Mouse (Mus musculus): ENCODE data around the gene Pon3. TPM values are rescaled to one million over a fixed set of nuclear protein-coding genes. Genes with fewer than 3 reads are reported as not detected.
"Not testable (repeated sequence)": the region's sequence is repeated elsewhere in the genome, so short reads cannot be mapped to it uniquely, and the experiment has no call there.

The Pon3 gene
- polyA plus RNA-seq, 1 experiment from 2014 or later = 8.5 TPM

- no peak overlapping the region for H3K4me2 ChIP-seq (replicated peaks)
- H3K4me1 ChIP-seq (replicated peaks; ENCODE audit: control insufficient read depth, insufficient read depth, low read length) = no peaks in the 10 kb centered on the region
- 93% methylated on average over 1 of the region's 1 CpGs for WGBS
- no peak overlapping the region for H3K9ac ChIP-seq
- DNase-seq (ENCODE audit: low spot score) = no peak
- no peak for ATAC-seq (ENCODE audit: low FRiP score)
- no peaks in the 10 kb centered on the region for H3K27me3 ChIP-seq (ENCODE audit: control insufficient read depth, insufficient read depth, low read length)
- no peaks in the 10 kb centered on the region for H3K9me3 ChIP-seq (ENCODE audit: control insufficient read depth, low read length)
- no peak overlapping the region for H3K27ac ChIP-seq
- H3K36me3 ChIP-seq (replicated peaks; ENCODE audit: control insufficient read depth, insufficient read depth) = no peaks in the 10 kb centered on the region
- no peak overlapping the region for H3K4me3 ChIP-seq (replicated peaks; ENCODE audit: low read length)
Measured at GRCm38 (mm10) chr6:5233812-5234211, 22.3 kb downstream of the Pon3 start.

- Histone ChIP-seq H3K9me3 (ENCODE audit: control insufficient read depth, low read length) (no peaks in the 10 kb centered on the region), H3K9ac (no peak overlapping the region), H3K4me3 (replicated peaks; ENCODE audit: low read length) (no peak overlapping the region), H3K4me2 (replicated peaks) (no peak overlapping the region), H3K36me3 (replicated peaks; ENCODE audit: control insufficient read depth, insufficient read depth) (no peaks in the 10 kb centered on the region), H3K27me3 (ENCODE audit: control insufficient read depth, insufficient read depth, low read length) (no peaks in the 10 kb centered on the region), H3K27ac (no peak overlapping the region), H3K4me1 (replicated peaks; ENCODE audit: control insufficient read depth, insufficient read depth, low read length) (no peaks in the 10 kb centered on the region)
- WGBS = 90% methylated on average over 4 of the region's 4 CpGs
- ATAC-seq (ENCODE audit: low FRiP score) = no peak
- no peak for DNase-seq (ENCODE audit: low spot score)
Measured at GRCm38 (mm10) chr6:5232022-5232421, 24.1 kb downstream of the Pon3 start.

- H3K27ac ChIP-seq = no peak overlapping the region
- no peaks in the 10 kb centered on the region for H3K9me3 ChIP-seq (ENCODE audit: control insufficient read depth, low read length)
- ATAC-seq (ENCODE audit: low FRiP score) = no peak
- no peak overlapping the region for H3K9ac ChIP-seq
- 91% methylated on average over 5 of the region's 5 CpGs for WGBS
- no peaks in the 10 kb centered on the region for H3K27me3 ChIP-seq (ENCODE audit: control insufficient read depth, insufficient read depth, low read length)
- DNase-seq (ENCODE audit: low spot score) = no peak
- H3K4me3 ChIP-seq (replicated peaks; ENCODE audit: low read length) = no peak overlapping the region
- H3K4me2 ChIP-seq (replicated peaks) = no peak overlapping the region
- no peaks in the 10 kb centered on the region for H3K4me1 ChIP-seq (replicated peaks; ENCODE audit: control insufficient read depth, insufficient read depth, low read length)
- no peaks in the 10 kb centered on the region for H3K36me3 ChIP-seq (replicated peaks; ENCODE audit: control insufficient read depth, insufficient read depth)
Measured at GRCm38 (mm10) chr6:5230261-5230660, 25.8 kb downstream of the Pon3 start.

- H3K36me3 ChIP-seq (replicated peaks; ENCODE audit: control insufficient read depth, insufficient read depth); H3K4me3 ChIP-seq (replicated peaks; ENCODE audit: low read length); DNase-seq (ENCODE audit: low spot score); H3K9ac ChIP-seq; H3K27me3 ChIP-seq (ENCODE audit: control insufficient read depth, insufficient read depth, low read length); H3K4me2 ChIP-seq (replicated peaks); ATAC-seq (ENCODE audit: low FRiP score); H3K27ac ChIP-seq; H3K9me3 ChIP-seq (ENCODE audit: control insufficient read depth, low read length); H3K4me1 ChIP-seq (replicated peaks; ENCODE audit: control insufficient read depth, insufficient read depth, low read length): not testable (repeated sequence)
- WGBS = 83% methylated on average over 2 of the region's 2 CpGs
Measured at GRCm38 (mm10) chr6:5223551-5223950, 32.5 kb downstream of the Pon3 start.

GRCm38 (mm10) chr6:5222080-5222479 is 34.0 kb downstream of the Pon3 start:
- 84% methylated on average over 3 of the region's 3 CpGs for WGBS
- Histone ChIP-seq H3K9me3 (ENCODE audit: control insufficient read depth, low read length) (no peaks in the 10 kb centered on the region), H3K4me1 (replicated peaks; ENCODE audit: control insufficient read depth, insufficient read depth, low read length) (no peaks in the 10 kb centered on the region), H3K9ac (no peak overlapping the region), H3K27me3 (ENCODE audit: control insufficient read depth, insufficient read depth, low read length) (no peaks in the 10 kb centered on the region), H3K36me3 (replicated peaks; ENCODE audit: control insufficient read depth, insufficient read depth) (no peaks in the 10 kb centered on the region), H3K27ac (no peak overlapping the region), H3K4me3 (replicated peaks; ENCODE audit: low read length) (no peak overlapping the region), H3K4me2 (replicated peaks) (no peak overlapping the region)
- DNase-seq (ENCODE audit: low spot score) (no peak), ATAC-seq (ENCODE audit: low FRiP score) (no peak)

GRCm38 (mm10) chr6:5218190-5218589 is 37.9 kb downstream of the Pon3 start:
- no peak overlapping the region for H3K27ac ChIP-seq
- H3K4me1 ChIP-seq (replicated peaks; ENCODE audit: control insufficient read depth, insufficient read depth, low read length) = no peaks in the 10 kb centered on the region
- no peaks in the 10 kb centered on the region for H3K27me3 ChIP-seq (ENCODE audit: control insufficient read depth, insufficient read depth, low read length)
- DNase-seq (ENCODE audit: low spot score) = no peak
- no peaks in the 10 kb centered on the region for H3K9me3 ChIP-seq (ENCODE audit: control insufficient read depth, low read length)
- 96% methylated on average over 4 of the region's 4 CpGs for WGBS
- no peak overlapping the region for H3K4me2 ChIP-seq (replicated peaks)
- no peak overlapping the region for H3K4me3 ChIP-seq (replicated peaks; ENCODE audit: low read length)
- no peak for ATAC-seq (ENCODE audit: low FRiP score)
- H3K9ac ChIP-seq = no peak overlapping the region
- no peaks in the 10 kb centered on the region for H3K36me3 ChIP-seq (replicated peaks; ENCODE audit: control insufficient read depth, insufficient read depth)

- Histone ChIP-seq H3K9me3 (ENCODE audit: control insufficient read depth, low read length) (0 out of 2 replicates have a peak, but pooled peaks cover 5% of the 10 kb centered on the region), H3K4me1 (replicated peaks; ENCODE audit: control insufficient read depth, insufficient read depth, low read length) (no peaks in the 10 kb centered on the region), H3K27ac (no peak overlapping the region), H3K36me3 (replicated peaks; ENCODE audit: control insufficient read depth, insufficient read depth) (no peaks in the 10 kb centered on the region), H3K4me2 (replicated peaks) (no peak overlapping the region), H3K4me3 (replicated peaks; ENCODE audit: low read length) (no peak overlapping the region), H3K9ac (no peak overlapping the region), H3K27me3 (ENCODE audit: control insufficient read depth, insufficient read depth, low read length) (no peaks in the 10 kb centered on the region)
- 90% methylated on average over 2 of the region's 2 CpGs for WGBS
- DNase-seq (ENCODE audit: low spot score) = no peak
- no peak for ATAC-seq (ENCODE audit: low FRiP score)
Measured at GRCm38 (mm10) chr6:5207817-5208216, 48.3 kb downstream of the Pon3 start.

GRCm38 (mm10) chr6:5199916-5200315 is 56.2 kb downstream of the Pon3 start:
- WGBS = 88% methylated on average over 3 of the region's 3 CpGs
- H3K27me3 ChIP-seq (ENCODE audit: control insufficient read depth, insufficient read depth, low read length) = no peaks in the 10 kb centered on the region
- no peaks in the 10 kb centered on the region for H3K36me3 ChIP-seq (replicated peaks; ENCODE audit: control insufficient read depth, insufficient read depth)
- no peak overlapping the region for H3K9ac ChIP-seq
- DNase-seq (ENCODE audit: low spot score) (no peak), ATAC-seq (ENCODE audit: low FRiP score) (no peak)
- no peak overlapping the region for H3K27ac ChIP-seq
- H3K4me2 ChIP-seq (replicated peaks) = no peak overlapping the region
- H3K9me3 ChIP-seq (ENCODE audit: control insufficient read depth, low read length) = 0 out of 2 replicates have a peak, but pooled peaks cover 5% of the 10 kb centered on the region
- H3K4me1 ChIP-seq (replicated peaks; ENCODE audit: control insufficient read depth, insufficient read depth, low read length) = no peaks in the 10 kb centered on the region
- H3K4me3 ChIP-seq (replicated peaks; ENCODE audit: low read length) = no peak overlapping the region

- H3K9me3 ChIP-seq (ENCODE audit: control insufficient read depth, low read length) = 0 out of 2 replicates have a peak, but pooled peaks cover 5% of the 10 kb centered on the region
- 87% methylated on average over 8 of the region's 8 CpGs for WGBS
- H3K9ac ChIP-seq = no peak overlapping the region
- H3K27ac ChIP-seq = no peak overlapping the region
- no peak overlapping the region for H3K4me2 ChIP-seq (replicated peaks)
- no peak for ATAC-seq (ENCODE audit: low FRiP score)
- H3K4me1 ChIP-seq (replicated peaks; ENCODE audit: control insufficient read depth, insufficient read depth, low read length) = no peaks in the 10 kb centered on the region
- no peak for DNase-seq (ENCODE audit: low spot score)
- H3K36me3 ChIP-seq (replicated peaks; ENCODE audit: control insufficient read depth, insufficient read depth) = no peaks in the 10 kb centered on the region
- no peak overlapping the region for H3K4me3 ChIP-seq (replicated peaks; ENCODE audit: low read length)
- no peaks in the 10 kb centered on the region for H3K27me3 ChIP-seq (ENCODE audit: control insufficient read depth, insufficient read depth, low read length)
Measured at GRCm38 (mm10) chr6:5199376-5199905, 56.6 kb downstream of the Pon3 start.

GRCm38 (mm10) chr6:5198590-5198989 is 57.5 kb downstream of the Pon3 start:
- Histone ChIP-seq H3K4me1 (replicated peaks; ENCODE audit: control insufficient read depth, insufficient read depth, low read length) (no peaks in the 10 kb centered on the region), H3K9me3 (ENCODE audit: control insufficient read depth, low read length) (0 out of 2 replicates have a peak, but pooled peaks cover 5% of the 10 kb centered on the region), H3K27me3 (ENCODE audit: control insufficient read depth, insufficient read depth, low read length) (no peaks in the 10 kb centered on the region), H3K9ac (no peak overlapping the region), H3K4me3 (replicated peaks; ENCODE audit: low read length) (no peak overlapping the region), H3K4me2 (replicated peaks) (no peak overlapping the region), H3K36me3 (replicated peaks; ENCODE audit: control insufficient read depth, insufficient read depth) (no peaks in the 10 kb centered on the region), H3K27ac (no peak overlapping the region)
- DNase-seq (ENCODE audit: low spot score) (no peak), ATAC-seq (ENCODE audit: low FRiP score) (no peak)
- WGBS = 92% methylated on average over 5 of the region's 5 CpGs

Measured in hindbrain, embryonic 14.5 days (tissue).